Mouse (Mus musculus) myocyte (in vitro differentiated cells): ENCODE measurements around the gene Gm11639. TPM values are rescaled to one million over a fixed set of nuclear protein-coding genes. Genes with fewer than 3 reads are reported as not detected.
A peak's percentile ranks its signal among the peaks of the same experiment; 100 is the strongest.
"Not testable (repeated sequence)": the region's sequence is repeated elsewhere in the genome, so short reads cannot be mapped to it uniquely, and the experiment has no call there.

Source experiments
- H3K27me3 ChIP-seq: one replicate; pipeline ENCODE4 v1.6.1; 2011; ENCODE audit not compliant: control insufficient read depth, insufficient read depth, insufficient read length
- H3K36me3 ChIP-seq: one replicate; pipeline ENCODE4 v1.6.1; 2011; ENCODE audit not compliant: control insufficient read depth, insufficient read depth
- H3K4me2 ChIP-seq: one replicate; pipeline ENCODE4 v1.6.1; 2011; ENCODE audit warnings: low read depth, control low read depth
- H3K4me3 ChIP-seq: one replicate; pipeline ENCODE4 v1.5.1; 2011; ENCODE audit warnings: mild to moderate bottlenecking, control low read depth, moderate library complexity
- H3K79me2 ChIP-seq: one replicate; pipeline ENCODE4 v1.6.1; 2011; ENCODE audit not compliant: control insufficient read depth, insufficient read depth
- H3ac ChIP-seq: one replicate; pipeline ENCODE4 v1.6.1; 2011; ENCODE audit not compliant: control insufficient read depth, insufficient read length
- CEBPB ChIP-seq: IDR thresholded peaks from 2 replicates; pipeline ENCODE4 v1.6.1; 2011; ENCODE audit warnings: mild to moderate bottlenecking, moderate library complexity; ENCODE audit not compliant: poor library complexity, insufficient read depth, severe bottlenecking
- E2F4 ChIP-seq: IDR thresholded peaks from one replicate; pipeline ENCODE4 v1.6.1; 2011; ENCODE audit warnings: mild to moderate bottlenecking, control low read depth, moderate library complexity; ENCODE audit not compliant: insufficient read depth
- MAX ChIP-seq: IDR thresholded peaks from one replicate; pipeline ENCODE4 v1.6.1; 2011; ENCODE audit warnings: low read depth, mild to moderate bottlenecking, control low read depth
- MYOD1 ChIP-seq, 3 experiments: IDR thresholded peaks; one replicate each; pipeline ENCODE4 v1.6.1; 2011; ENCODE audit warnings: control low read depth in 2 of 3, low read depth in 2 of 3, mild to moderate bottlenecking in 2 of 3, moderate library complexity in 1 of 3; ENCODE audit not compliant: insufficient read length in 2 of 3, control insufficient read depth in 1 of 3
- MYOG ChIP-seq, 3 experiments: IDR thresholded peaks; one replicate each; pipeline ENCODE4 v1.6.1; 2011; ENCODE audit warnings: control low read depth in 2 of 3, low read depth in 2 of 3, mild to moderate bottlenecking in 2 of 3; ENCODE audit not compliant: insufficient read length in 2 of 3, control insufficient read depth in 1 of 3, insufficient read depth in 1 of 3
- POLR2A ChIP-seq: IDR thresholded peaks from one replicate; pipeline ENCODE4 v1.6.1; 2011; ENCODE audit warnings: low read depth, mild to moderate bottlenecking, control low read depth, moderate library complexity; ENCODE audit not compliant: insufficient read length
- POLR2AphosphoS2 ChIP-seq: IDR thresholded peaks from one replicate; pipeline ENCODE4 v1.6.1; 2011; ENCODE audit warnings: low read depth, control low read depth; ENCODE audit not compliant: insufficient read length
- REST ChIP-seq: IDR thresholded peaks from one replicate; pipeline ENCODE4 v1.6.1; 2011; ENCODE audit warnings: mild to moderate bottlenecking, control low read depth, moderate library complexity; ENCODE audit not compliant: insufficient read depth, insufficient read length
- SRF ChIP-seq: IDR thresholded peaks from one replicate; pipeline ENCODE4 v1.6.1; 2011; ENCODE audit warnings: low read depth; ENCODE audit not compliant: control insufficient read depth, insufficient read length
- TCF12 ChIP-seq: IDR thresholded peaks from one replicate; pipeline ENCODE4 v1.6.1; 2011; ENCODE audit warnings: mild to moderate bottlenecking, control low read depth; ENCODE audit not compliant: poor library complexity, insufficient read depth, severe bottlenecking
- TCF3 ChIP-seq: IDR thresholded peaks from one replicate; pipeline ENCODE4 v1.6.1; 2011; ENCODE audit warnings: low read depth, control low read depth; ENCODE audit not compliant: insufficient read length
- USF1 ChIP-seq: IDR thresholded peaks from one replicate; pipeline ENCODE4 v1.6.1; 2011; ENCODE audit warnings: low read depth, mild to moderate bottlenecking, control low read depth, moderate library complexity
- polyA plus RNA-seq: library from polyadenylated mRNA; unstranded; fragments of >200 nt; fragmentation: generic; extraction: Trizol; gene quantifications from one replicate; pipeline ENCODE4 v1.2.1, GENCODE M21; 2012; ENCODE audit warnings: missing spikeins

Gene Gm11639
- polyA plus RNA-seq, 1 experiment, result not detected

GRCm38 (mm10) chr11:105120551-105121061 lies 435.1 kb downstream of the Gm11639 start:
- Histone ChIP-seq H3ac (no peak overlapping the region), H3K79me2 (no peaks in the 10 kb centered on the region), H3K4me2 (peak overlapping the region; percentile 49), H3K27me3 (no peaks in the 10 kb centered on the region), H3K36me3 (no peaks in the 10 kb centered on the region), H3K4me3 (no peak overlapping the region)
- no peak for TF ChIP-seq E2F4
- no peak for TF ChIP-seq POLR2A
- no peak for TF ChIP-seq POLR2AphosphoS2
- no peak for TF ChIP-seq TCF3
- TF ChIP-seq SRF, result peak; percentile 9
- TF ChIP-seq TCF12, result no peak
- peak; percentile 90 for TF ChIP-seq CEBPB
- no peak for TF ChIP-seq REST
- TF ChIP-seq MYOD1 (IDR thresholded peaks at IDR 0.05; ENCODE audit: control insufficient read depth in 1 of 3, insufficient read length in 2 of 3, low read depth in 2 of 3), result peak in 1 of 3 experiments; percentile 33
- peak; percentile 27 for TF ChIP-seq MAX
- TF ChIP-seq USF1, result no peak
- no peak for TF ChIP-seq MYOG (IDR thresholded peaks at IDR 0.05; ENCODE audit: control insufficient read depth in 1 of 3, insufficient read depth in 1 of 3, insufficient read length in 2 of 3, low read depth in 2 of 3)

- not testable (repeated sequence) for H3ac ChIP-seq, H3K4me3 ChIP-seq, H3K36me3 ChIP-seq, H3K27me3 ChIP-seq, H3K79me2 ChIP-seq, H3K4me2 ChIP-seq
Measured at GRCm38 (mm10) chr11:105121792-105122191, 436.3 kb downstream of the Gm11639 start.

GRCm38 (mm10) chr11:105123986-105124385 lies 438.5 kb downstream of the Gm11639 start:
- no peak for TF ChIP-seq SRF
- TF ChIP-seq REST, result no peak
- TF ChIP-seq POLR2A, result no peak
- TF ChIP-seq CEBPB, result no peak
- TF ChIP-seq POLR2AphosphoS2, result no peak
- TF ChIP-seq MYOG (IDR thresholded peaks at IDR 0.05; ENCODE audit: control insufficient read depth in 1 of 3, insufficient read depth in 1 of 3, insufficient read length in 2 of 3, low read depth in 2 of 3), result no peak
- TF ChIP-seq MAX, result no peak
- TF ChIP-seq TCF12, result no peak
- no peak for TF ChIP-seq MYOD1 (IDR thresholded peaks at IDR 0.05; ENCODE audit: control insufficient read depth in 1 of 3, insufficient read length in 2 of 3, low read depth in 2 of 3)
- no peak for TF ChIP-seq USF1
- TF ChIP-seq TCF3, result no peak
- TF ChIP-seq E2F4, result no peak
- Histone ChIP-seq H3K4me3 (no peak overlapping the region), H3K79me2 (peaks cover 26% of the 10 kb centered on the region), H3K27me3 (no peaks in the 10 kb centered on the region), H3K36me3 (peaks cover 5% of the 10 kb centered on the region), H3ac (no peak overlapping the region), H3K4me2 (no peak overlapping the region)

DNA sequence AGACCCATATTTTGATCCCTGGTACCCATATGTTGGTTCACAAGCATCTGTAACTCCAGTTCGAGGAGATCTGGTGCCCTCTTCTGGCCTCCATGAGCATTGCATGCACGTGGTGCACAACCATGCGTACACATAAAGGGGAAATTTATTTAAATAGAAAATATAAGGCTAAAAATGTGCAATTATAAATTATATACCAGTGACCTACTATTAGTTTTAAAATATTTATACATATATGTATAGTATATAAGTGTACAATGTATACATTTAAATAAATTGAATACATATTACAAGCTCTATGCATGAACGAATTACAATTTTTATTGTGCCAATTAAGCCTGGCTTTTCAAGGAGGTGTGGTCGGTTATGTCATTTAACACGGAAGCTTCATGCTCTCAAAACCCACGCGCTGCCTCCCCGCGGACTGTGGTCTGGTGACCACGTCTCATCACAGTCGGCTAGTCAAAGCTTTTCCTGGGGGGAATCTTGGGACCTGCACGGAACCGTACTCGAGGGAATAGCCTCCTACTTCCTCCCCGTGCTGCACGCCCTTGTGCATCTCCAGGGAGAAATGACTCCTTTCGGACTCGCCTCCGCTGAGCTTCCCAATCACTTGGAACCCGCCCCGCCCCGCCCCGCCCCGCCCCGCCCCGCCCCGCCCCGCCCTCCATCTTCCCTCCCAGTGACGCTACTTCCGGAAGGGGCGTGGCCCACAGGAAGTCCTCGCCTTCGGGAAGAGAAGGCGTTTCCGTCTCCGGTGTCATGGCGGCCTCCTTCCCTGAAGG lies 440.4 kb downstream of the Gm11639 start, which contains the start of gene Mettl2:
TSS of gene Mettl2 (plus strand) at position 691 of the 785 bp plus-strand sequence.
- Histone ChIP-seq H3K27me3 (no peaks in the 10 kb centered on the region), H3K4me2 (peak within 1 kb of the TSS; percentile 98), H3ac (peak within 1 kb of the TSS; percentile 11), H3K4me3 (peak within 1 kb of the TSS; percentile 96), H3K79me2 (peaks cover 37% of the 10 kb centered on the region), H3K36me3 (peaks cover 25% of the 10 kb centered on the region)
- TF ChIP-seq CEBPB, result no peak
- peak; percentile 87 for TF ChIP-seq POLR2AphosphoS2
- peak; percentile 86 for TF ChIP-seq POLR2A
- no peak for TF ChIP-seq SRF
- no peak for TF ChIP-seq MYOG (IDR thresholded peaks at IDR 0.05; ENCODE audit: control insufficient read depth in 1 of 3, insufficient read depth in 1 of 3, insufficient read length in 2 of 3, low read depth in 2 of 3)
- TF ChIP-seq USF1, result peak; percentile 32
- peak; percentile 88 for TF ChIP-seq MAX
- TF ChIP-seq TCF3, result no peak
- no peak for TF ChIP-seq E2F4
- no peak for TF ChIP-seq REST

DNA sequence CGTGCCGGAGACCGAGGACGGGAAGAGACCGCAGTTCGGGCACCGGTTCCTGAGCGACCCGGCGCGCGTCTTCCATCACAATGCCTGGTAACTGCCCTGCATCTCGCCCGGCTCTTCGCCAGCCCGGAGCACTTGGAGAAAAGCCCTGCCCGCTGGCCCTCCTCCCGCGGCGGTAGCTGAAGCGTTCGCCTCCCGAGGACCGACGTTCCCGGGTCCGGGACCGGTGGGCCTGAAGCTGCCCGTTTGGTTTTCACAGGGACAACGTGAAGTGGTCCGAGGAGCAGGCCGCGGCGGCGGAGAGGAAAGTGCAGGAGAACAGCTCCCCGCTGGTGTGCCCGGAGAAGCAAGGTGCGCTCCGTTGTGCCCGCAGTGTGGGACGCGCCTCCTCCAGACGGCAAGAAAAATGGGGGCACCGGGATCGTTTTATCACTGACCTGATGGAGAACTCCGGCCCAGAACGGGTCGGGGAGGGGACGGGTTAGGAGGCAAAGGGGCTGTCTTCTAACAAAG lies 441.1 kb downstream of the Gm11639 start:
- TF ChIP-seq MYOD1 (IDR thresholded peaks at IDR 0.05; ENCODE audit: control insufficient read depth in 1 of 3, insufficient read length in 2 of 3, low read depth in 2 of 3) (no peak), POLR2A (no peak), SRF (no peak), E2F4 (no peak), MYOG (IDR thresholded peaks at IDR 0.05; ENCODE audit: control insufficient read depth in 1 of 3, insufficient read depth in 1 of 3, insufficient read length in 2 of 3, low read depth in 2 of 3) (no peak), CEBPB (no peak)
- Histone ChIP-seq H3K4me2 (peak overlapping the region; percentile 87), H3K36me3 (peaks cover 31% of the 10 kb centered on the region), H3ac (peak overlapping the region; percentile 11), H3K27me3 (no peaks in the 10 kb centered on the region), H3K79me2 (peaks cover 37% of the 10 kb centered on the region), H3K4me3 (peak overlapping the region; percentile 96)
